Mouse (Mus musculus) E14TG2a.4 (cell line): Measurements from ENCODE around the gene Sap30bp.

Experiments
- H3K27me3 ChIP-seq: 2 replicates; pipeline ENCODE4 v1.6.1; 2014; ENCODE audit warnings: low read length, control low read depth; ENCODE audit not compliant: insufficient read depth
- H3K36me3 ChIP-seq: 2 replicates; pipeline ENCODE4 v1.6.1; 2014; ENCODE audit warnings: low read length, control low read depth; ENCODE audit not compliant: insufficient read depth
- H3K4me1 ChIP-seq: replicated peaks from 2 replicates; pipeline ENCODE4 v1.6.1; 2014; ENCODE audit warnings: low read depth, low read length, control low read depth
- H3K4me3 ChIP-seq: replicated peaks from 2 replicates; pipeline ENCODE4 v1.5.1; 2014; ENCODE audit warnings: mild to moderate bottlenecking, low read length
- H3K9me3 ChIP-seq: 2 replicates; pipeline ENCODE4 v1.6.1; 2014; ENCODE audit warnings: low read length, control low read depth
- CTCF ChIP-seq: conservative IDR thresholded peaks from 2 replicates; pipeline ENCODE4 v1.5.1; 2014; ENCODE audit warnings: low read length
- NANOG ChIP-seq: IDR thresholded peaks from 2 replicates; pipeline ENCODE4 v1.6.1; 2014; ENCODE audit warnings: borderline replicate concordance, low read length, mixed read lengths
- POU5F1 ChIP-seq: IDR thresholded peaks from 2 replicates; pipeline ENCODE4 v1.6.1; 2014; ENCODE audit warnings: low read length, borderline replicate concordance

Sap30bp gene

GRCm38 (mm10) chr11:115974309-115975082 is 41.4 kb downstream of the Sap30bp start, which contains the start of gene Itgb4:
Gene Itgb4, plus strand, starts transcription at chr11:115974709.
- Histone ChIP-seq H3K4me1 (peaks cover 78% of the 10 kb centered on the region), H3K36me3 (no peaks in the 10 kb centered on the region), H3K27me3 (peaks cover 61% of the 10 kb centered on the region), H3K4me3 (peak within 1 kb of the TSS; percentile 82), H3K9me3 (no peaks in the 10 kb centered on the region)
- TF ChIP-seq NANOG (no peak), CTCF (no peak), POU5F1 (no peak)

DNA sequence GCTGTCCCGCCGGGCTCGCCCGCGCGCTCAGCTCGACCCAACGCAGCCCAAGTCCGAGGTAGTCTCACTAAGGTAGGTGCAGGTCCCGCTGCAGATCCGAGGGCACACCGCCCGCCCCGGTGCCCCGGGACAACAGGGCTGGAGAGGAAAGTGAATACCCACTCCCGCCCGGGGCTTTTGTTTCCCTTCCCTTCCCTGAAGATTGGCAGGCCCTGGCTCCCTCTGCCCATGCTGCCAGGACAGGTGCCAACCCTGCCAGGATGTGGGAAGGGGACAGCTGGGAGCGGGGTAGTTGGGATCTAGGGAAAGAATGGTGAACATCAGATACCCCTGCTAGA is 42.0 kb downstream of the Sap30bp start:
- H3K27me3 ChIP-seq: peaks cover 65% of the 10 kb centered on the region
- H3K4me1 ChIP-seq: peaks cover 78% of the 10 kb centered on the region
- H3K36me3 ChIP-seq: no peaks in the 10 kb centered on the region
- TF ChIP-seq POU5F1: no peak
- no peak for TF ChIP-seq NANOG
- no peak for TF ChIP-seq CTCF
- no peaks in the 10 kb centered on the region for H3K9me3 ChIP-seq
- peak overlapping the region; percentile 82 for H3K4me3 ChIP-seq

DNA sequence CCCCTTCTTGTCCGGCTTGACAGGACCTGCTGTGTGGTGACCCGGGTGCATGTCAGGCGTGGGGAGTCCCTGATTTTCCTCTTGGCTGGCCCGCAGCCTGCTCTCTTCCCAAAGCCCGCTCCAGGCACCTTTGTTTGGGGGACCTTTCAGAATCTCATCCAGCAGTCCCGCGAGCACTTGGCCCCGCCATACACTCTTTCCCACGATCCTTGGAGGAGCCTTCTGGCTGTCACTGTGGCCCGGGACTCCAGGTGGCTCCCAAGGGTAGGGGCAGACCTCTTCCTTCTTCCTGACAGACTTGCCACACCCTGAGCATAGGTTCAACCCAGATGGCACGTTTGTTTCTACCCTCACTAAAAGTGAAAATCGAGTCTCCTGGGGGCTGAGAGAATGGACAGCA is 42.5 kb downstream of the Sap30bp start:
- peaks cover 67% of the 10 kb centered on the region for H3K27me3 ChIP-seq
- H3K36me3 ChIP-seq: no peaks in the 10 kb centered on the region
- H3K4me3 ChIP-seq: peak overlapping the region; percentile 82
- H3K4me1 ChIP-seq: peaks cover 74% of the 10 kb centered on the region
- no peak for TF ChIP-seq NANOG
- no peak for TF ChIP-seq POU5F1
- TF ChIP-seq CTCF: no peak
- no peaks in the 10 kb centered on the region for H3K9me3 ChIP-seq

- peaks cover 33% of the 10 kb centered on the region for H3K4me1 ChIP-seq
- no peak overlapping the region for H3K4me3 ChIP-seq
- no peaks in the 10 kb centered on the region for H3K9me3 ChIP-seq
- no peak for TF ChIP-seq CTCF
- no peak for TF ChIP-seq POU5F1
- TF ChIP-seq NANOG: no peak
- peaks cover 46% of the 10 kb centered on the region for H3K27me3 ChIP-seq
- no peaks in the 10 kb centered on the region for H3K36me3 ChIP-seq
These were observed 49.4 kb downstream of the Sap30bp start for GRCm38 (mm10) chr11:115982472-115982871.

- Histone ChIP-seq H3K9me3 (no peaks in the 10 kb centered on the region), H3K4me1 (peaks cover 28% of the 10 kb centered on the region), H3K4me3 (no peak overlapping the region), H3K27me3 (peaks cover 43% of the 10 kb centered on the region), H3K36me3 (no peaks in the 10 kb centered on the region)
- no peak for TF ChIP-seq POU5F1
- no peak for TF ChIP-seq CTCF
- no peak for TF ChIP-seq NANOG
These were observed 50.2 kb downstream of the Sap30bp start for GRCm38 (mm10) chr11:115983291-115983690.

- Histone ChIP-seq H3K36me3 (no peaks in the 10 kb centered on the region), H3K4me3 (peak overlapping the region; percentile 68), H3K4me1 (peaks cover 45% of the 10 kb centered on the region), H3K27me3 (peaks cover 27% of the 10 kb centered on the region), H3K9me3 (no peaks in the 10 kb centered on the region)
- no peak for TF ChIP-seq CTCF
- no peak for TF ChIP-seq NANOG
- no peak for TF ChIP-seq POU5F1
These were observed 56.6 kb downstream of the Sap30bp start for GRCm38 (mm10) chr11:115989686-115990085.

- TF ChIP-seq CTCF (no peak), NANOG (no peak), POU5F1 (no peak)
- peaks cover 23% of the 10 kb centered on the region for H3K27me3 ChIP-seq
- H3K9me3 ChIP-seq: no peaks in the 10 kb centered on the region
- H3K4me1 ChIP-seq: peaks cover 42% of the 10 kb centered on the region
- H3K4me3 ChIP-seq: no peak overlapping the region
- H3K36me3 ChIP-seq: no peaks in the 10 kb centered on the region
These were observed 59.0 kb downstream of the Sap30bp start for GRCm38 (mm10) chr11:115992098-115992497.

GRCm38 (mm10) chr11:115995256-115995655 is 62.2 kb downstream of the Sap30bp start:
- no peak overlapping the region for H3K4me3 ChIP-seq
- no peak for TF ChIP-seq CTCF
- TF ChIP-seq POU5F1: no peak
- no peak for TF ChIP-seq NANOG
- H3K9me3 ChIP-seq: no peaks in the 10 kb centered on the region
- H3K4me1 ChIP-seq: peaks cover 41% of the 10 kb centered on the region
- H3K36me3 ChIP-seq: no peaks in the 10 kb centered on the region
- peaks cover 11% of the 10 kb centered on the region for H3K27me3 ChIP-seq

GRCm38 (mm10) chr11:115997047-115997446 is 64.0 kb downstream of the Sap30bp start:
- H3K4me1 ChIP-seq: peaks cover 43% of the 10 kb centered on the region
- H3K4me3 ChIP-seq: no peak overlapping the region
- H3K27me3 ChIP-seq: peaks cover 12% of the 10 kb centered on the region
- H3K36me3 ChIP-seq: no peaks in the 10 kb centered on the region
- no peaks in the 10 kb centered on the region for H3K9me3 ChIP-seq
- no peak for TF ChIP-seq POU5F1
- TF ChIP-seq CTCF: 0 out of 2 replicates have a peak, but pooled peaks have one; percentile 21
